Mouse (Mus musculus) embryonic facial prominence, embryonic 15.5 days (tissue): ENCODE results near the gene Gatm. TPM values are rescaled to one million over a fixed set of nuclear protein-coding genes. Genes with fewer than 3 reads are reported as not detected.

Source experiments
- ATAC-seq: fragments of 200-750 bp; cut with Nextera tagmentation; 2 replicates; pipeline ENCODE4 v1.8.0; 2017; ENCODE audit warnings: low read depth, moderate TSS enrichment; ENCODE audit not compliant: insufficient number of reproducible peaks, low FRiP score, low TSS enrichment
- H3K27ac ChIP-seq: fragments of 300-500 bp; sonication (generic); replicated peaks from 2 replicates; pipeline ENCODE4 v1.5.1; 2015; ENCODE audit warnings: mild to moderate bottlenecking, inconsistent platforms
- H3K27me3 ChIP-seq: fragments of 300-500 bp; sonication (generic); 2 replicates; pipeline ENCODE4 v1.6.1; 2015; ENCODE audit warnings: inconsistent platforms
- H3K36me3 ChIP-seq: fragments of 300-500 bp; sonication (generic); 2 replicates; pipeline ENCODE4 v1.6.1; 2015; ENCODE audit warnings: mild to moderate bottlenecking, inconsistent platforms
- H3K4me1 ChIP-seq: fragments of 300-500 bp; sonication (generic); 2 replicates; pipeline ENCODE4 v1.6.1; 2015; ENCODE audit warnings: inconsistent platforms
- H3K4me2 ChIP-seq: fragments of 300-500 bp; sonication (generic); replicated peaks from 2 replicates; pipeline ENCODE4 v1.6.1; 2015; ENCODE audit warnings: mild to moderate bottlenecking, inconsistent platforms
- H3K4me3 ChIP-seq: fragments of 300-500 bp; sonication (generic); replicated peaks from 2 replicates; pipeline ENCODE4 v1.5.1; 2015; ENCODE audit warnings: mild to moderate bottlenecking, inconsistent platforms
- H3K9ac ChIP-seq: fragments of 300-500 bp; sonication (generic); 2 replicates; pipeline ENCODE4 v1.6.1; 2015; ENCODE audit warnings: inconsistent platforms
- H3K9me3 ChIP-seq: fragments of 300-500 bp; sonication (generic); replicated peaks from 2 replicates; pipeline ENCODE4 v1.6.1; 2016; ENCODE audit warnings: inconsistent platforms
- WGBS: fragments of 180-500 bp; shearing (Covaris S2); methylation state at CpG from one replicate; pipeline ENCODE4 v1.1.7; 2015; 5-methylcytosine and 5-hydroxymethylcytosine counted together
- polyA plus RNA-seq: library from polyadenylated mRNA; unstranded; fragments of >200 nt; fragmentation: Nextera tagmentation; extraction: Ambion mirVana; gene quantifications from 2 replicates; pipeline ENCODE4 v1.2.1, GENCODE M21; 2015

Gatm gene
- polyA plus RNA-seq, 1 experiment from 2014 or later: 42.3 TPM

DNA sequence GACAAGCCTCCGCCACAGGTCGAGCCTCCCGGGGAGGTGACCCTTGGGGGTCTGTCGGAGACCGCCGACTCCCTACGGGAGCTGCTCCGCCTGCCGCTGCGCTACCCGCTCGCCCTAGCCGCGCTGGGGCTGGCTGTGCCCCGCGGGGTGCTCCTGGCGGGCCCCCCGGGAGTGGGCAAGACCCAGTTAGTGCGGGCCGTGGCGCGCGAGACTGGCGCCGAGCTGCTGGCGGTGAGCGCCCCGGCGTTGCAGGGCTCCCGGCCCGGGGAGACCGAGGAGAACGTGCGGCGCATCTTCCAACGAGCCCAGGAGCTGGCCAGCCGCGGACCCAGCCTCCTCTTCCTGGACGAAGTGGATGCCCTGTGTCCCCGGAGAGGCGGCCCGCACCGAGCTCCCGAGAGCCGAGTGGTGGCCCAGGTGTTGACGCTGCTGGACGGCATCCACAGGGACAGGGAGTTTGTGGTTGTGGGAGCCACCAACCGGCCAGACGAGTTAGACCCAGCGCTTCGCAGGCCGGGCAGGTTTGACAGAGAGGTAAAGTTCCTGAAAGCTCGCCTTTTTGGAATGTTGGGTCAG lies 20.2 kb upstream of the Gatm start:
- Histone ChIP-seq H3K27ac (peak overlapping the region; percentile 75; the same call in 1 of the 2 replicates), H3K9ac (peak overlapping the region; percentile 93), H3K27me3 (no peaks in the 10 kb centered on the region; the same call in 1 of the 2 replicates), H3K9me3 (no peaks in the 10 kb centered on the region), H3K36me3 (peaks cover 8% of the 10 kb centered on the region; the same call in 1 of the 2 replicates), H3K4me2 (peak overlapping the region; percentile 98), H3K4me3 (peak overlapping the region; percentile 99), H3K4me1 (peaks cover 19% of the 10 kb centered on the region)
- ATAC-seq: peak; percentile 48
- WGBS: under 1% methylated on average over 48 of the region's 53 CpGs

DNA sequence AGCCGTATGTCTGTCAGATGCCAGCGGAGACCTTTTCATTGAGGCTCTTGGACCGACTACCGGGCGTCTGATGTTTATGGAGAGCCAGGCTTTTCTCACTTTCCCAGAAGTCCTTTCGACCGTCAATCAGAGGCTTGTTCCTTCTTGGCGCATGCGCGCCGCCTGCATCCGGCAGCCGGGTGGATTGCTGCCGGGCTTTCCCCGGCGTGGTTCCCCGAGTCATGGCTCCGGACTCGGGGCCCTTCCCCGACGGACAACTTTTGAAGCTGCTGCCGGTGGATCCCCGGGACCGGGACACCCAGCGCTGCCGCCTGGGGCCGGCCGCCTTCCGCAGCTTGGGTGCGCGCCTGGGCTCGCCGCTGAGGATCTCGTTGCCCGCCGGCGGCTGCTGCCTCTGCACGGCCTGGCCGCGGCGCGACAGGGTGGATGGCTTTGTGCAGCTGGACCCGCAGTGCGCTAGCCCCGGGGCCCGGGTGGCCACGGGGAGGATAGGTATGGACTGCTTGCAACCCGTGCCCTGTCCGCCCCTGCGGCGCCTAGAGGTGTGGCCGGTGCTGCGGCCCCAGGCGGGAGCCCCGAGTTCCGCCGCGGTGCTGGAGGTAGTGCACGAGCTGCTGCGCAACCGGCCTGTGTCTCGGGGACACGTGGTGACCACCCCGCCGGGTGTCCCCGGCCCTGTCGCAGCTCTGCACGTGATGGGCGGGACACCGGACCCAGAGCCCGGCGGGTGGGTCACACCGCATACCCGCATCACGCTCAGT lies 19.5 kb upstream of the Gatm start:
- peak; percentile 75 for ATAC-seq
- WGBS: under 1% methylated on average over 73 of the region's 75 CpGs
- Histone ChIP-seq H3K9me3 (no peaks in the 10 kb centered on the region), H3K27ac (peak overlapping the region; percentile 75), H3K4me2 (peak overlapping the region; percentile 98), H3K9ac (peak overlapping the region; percentile 93), H3K27me3 (no peaks in the 10 kb centered on the region; the same call in 1 of the 2 replicates), H3K4me3 (peak overlapping the region; percentile 99), H3K36me3 (peaks cover 8% of the 10 kb centered on the region; the same call in 1 of the 2 replicates), H3K4me1 (peaks cover 19% of the 10 kb centered on the region)

DNA sequence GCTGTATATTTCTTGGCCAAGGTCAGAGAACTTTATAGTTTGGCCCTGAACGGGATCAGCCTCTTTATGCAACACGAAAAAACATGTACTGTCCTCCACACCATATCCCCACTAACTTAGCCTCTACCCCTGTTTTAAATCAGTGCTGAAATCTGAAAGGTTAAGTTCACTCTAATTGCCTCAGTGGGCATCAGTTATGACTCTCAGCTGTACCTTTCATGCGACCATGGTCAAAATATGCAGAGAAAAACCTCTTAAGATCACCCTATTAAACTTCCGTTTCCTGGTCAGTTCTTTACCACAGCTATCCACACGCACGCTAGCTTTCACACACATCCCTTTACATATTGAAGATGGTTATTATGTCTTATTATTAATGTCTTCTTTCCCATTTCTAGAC lies 18.8 kb upstream of the Gatm start:
- H3K36me3 ChIP-seq: peaks cover 8% of the 10 kb centered on the region; the same call in 1 of the 2 replicates
- ATAC-seq: no peak
- H3K9ac ChIP-seq: no peak overlapping the region
- H3K27me3 ChIP-seq: no peaks in the 10 kb centered on the region; the same call in 1 of the 2 replicates
- H3K4me3 ChIP-seq: peak overlapping the region; percentile 99
- 59% methylated on average over 6 of the region's 6 CpGs for WGBS
- H3K27ac ChIP-seq: no peak overlapping the region
- peaks cover 19% of the 10 kb centered on the region for H3K4me1 ChIP-seq
- no peaks in the 10 kb centered on the region for H3K9me3 ChIP-seq
- H3K4me2 ChIP-seq: peak overlapping the region; percentile 98

DNA sequence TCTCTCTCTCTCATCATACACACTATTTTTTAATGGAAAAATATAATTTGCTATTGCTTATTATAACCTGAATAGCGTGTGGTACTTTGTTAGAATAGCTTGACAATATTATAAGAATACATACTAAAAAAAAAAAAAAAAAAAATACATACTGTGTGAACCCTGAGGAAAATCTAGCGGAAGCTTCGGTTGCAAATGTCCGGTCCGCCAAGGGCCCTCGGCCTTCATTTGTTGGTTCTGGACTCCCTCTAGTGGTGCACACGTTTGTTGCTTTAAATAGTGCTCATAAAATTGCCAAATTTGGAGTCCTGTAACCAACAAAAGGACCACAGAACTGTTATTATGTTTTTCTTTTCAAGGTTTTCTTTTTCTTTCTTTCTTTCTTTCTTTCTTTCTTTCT lies 17.9 kb upstream of the Gatm start:
- H3K4me2 ChIP-seq: no peak overlapping the region

DNA sequence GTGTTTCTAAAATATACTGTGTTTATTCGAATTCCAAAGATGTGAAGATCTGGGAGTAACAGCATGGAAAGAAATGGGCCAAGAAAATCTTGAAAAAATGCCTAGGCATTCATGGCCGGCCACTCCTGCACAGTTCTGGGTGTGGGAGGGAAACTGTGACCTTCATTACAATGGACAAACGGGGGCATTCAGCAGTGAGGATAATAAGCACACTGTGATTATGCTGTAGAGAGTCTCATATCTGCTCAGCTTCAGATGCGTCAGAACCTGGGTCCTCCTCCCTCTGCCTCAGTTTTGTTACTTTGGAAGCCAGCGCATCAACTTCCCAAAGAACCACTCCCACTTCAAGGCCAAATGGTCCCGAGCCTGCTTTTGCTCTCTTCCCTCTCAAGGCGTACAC lies 14.8 kb upstream of the Gatm start:
- no peak for ATAC-seq
- H3K4me1 ChIP-seq: peaks cover 5% of the 10 kb centered on the region; the same call in 1 of the 2 replicates

More for the DNA sequence above, 17.9 kb upstream of the Gatm start:
- Histone ChIP-seq H3K9ac (no peak overlapping the region), H3K27ac (no peak overlapping the region), H3K4me3 (no peak overlapping the region), H3K36me3 (peaks cover 8% of the 10 kb centered on the region; the same call in 1 of the 2 replicates), H3K4me1 (peaks cover 19% of the 10 kb centered on the region), H3K9me3 (no peaks in the 10 kb centered on the region), H3K27me3 (no peaks in the 10 kb centered on the region; the same call in 1 of the 2 replicates)
- under 1% methylated on average over 7 of the region's 7 CpGs for WGBS
- ATAC-seq: no peak

DNA sequence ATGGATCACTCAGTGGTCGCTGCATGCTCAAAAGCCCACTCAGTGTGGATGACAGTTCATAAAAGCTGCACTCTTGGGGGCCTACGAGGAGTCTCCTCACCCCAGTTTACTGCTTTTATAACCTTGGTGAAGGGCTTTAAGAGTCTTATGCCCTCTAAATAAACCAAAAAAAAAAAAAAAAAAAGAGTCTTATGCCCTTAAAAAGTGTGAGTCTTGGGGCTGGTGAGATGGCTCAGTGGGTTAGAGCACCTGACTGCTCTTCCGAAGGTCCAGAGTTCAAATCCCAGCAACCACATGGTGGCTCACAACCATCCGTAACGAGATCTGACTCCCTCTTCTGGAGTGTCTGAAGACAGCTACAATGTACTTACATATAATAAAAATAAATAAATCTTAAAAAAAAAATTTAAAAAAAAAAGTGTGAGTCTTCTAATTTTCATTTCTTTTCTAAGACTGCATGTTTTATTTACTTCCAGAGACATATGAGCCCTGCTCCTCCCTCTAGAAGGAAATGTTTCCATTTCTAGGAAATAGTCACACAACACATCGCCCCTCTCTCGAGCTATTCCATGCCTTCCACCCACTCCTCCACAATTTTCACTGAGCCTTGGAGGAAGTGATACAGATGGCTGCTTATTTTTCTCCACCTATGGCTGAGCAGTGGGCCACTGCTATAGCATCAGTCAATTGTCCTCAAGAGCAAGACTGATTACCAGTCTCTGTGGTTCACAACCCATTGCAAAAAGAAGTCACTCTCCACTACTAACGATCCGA lies 10.4 kb upstream of the Gatm start:
- ATAC-seq: no peak
- no peaks in the 10 kb centered on the region for H3K36me3 ChIP-seq
- H3K4me2 ChIP-seq: no peak overlapping the region
- H3K9me3 ChIP-seq: no peaks in the 10 kb centered on the region
- WGBS: 82% methylated on average over 9 of the region's 9 CpGs
- no peak overlapping the region for H3K27ac ChIP-seq
- no peak overlapping the region for H3K9ac ChIP-seq
- H3K4me1 ChIP-seq: no peaks in the 10 kb centered on the region
- H3K4me3 ChIP-seq: no peak overlapping the region
- H3K27me3 ChIP-seq: no peaks in the 10 kb centered on the region

More for the DNA sequence above, 14.8 kb upstream of the Gatm start:
- Histone ChIP-seq H3K4me3 (no peak overlapping the region), H3K9me3 (no peaks in the 10 kb centered on the region), H3K27me3 (no peaks in the 10 kb centered on the region; the same call in 1 of the 2 replicates), H3K36me3 (no peaks in the 10 kb centered on the region), H3K27ac (no peak overlapping the region), H3K9ac (no peak overlapping the region), H3K4me2 (no peak overlapping the region)
- WGBS: 59% methylated on average over 7 of the region's 7 CpGs

DNA sequence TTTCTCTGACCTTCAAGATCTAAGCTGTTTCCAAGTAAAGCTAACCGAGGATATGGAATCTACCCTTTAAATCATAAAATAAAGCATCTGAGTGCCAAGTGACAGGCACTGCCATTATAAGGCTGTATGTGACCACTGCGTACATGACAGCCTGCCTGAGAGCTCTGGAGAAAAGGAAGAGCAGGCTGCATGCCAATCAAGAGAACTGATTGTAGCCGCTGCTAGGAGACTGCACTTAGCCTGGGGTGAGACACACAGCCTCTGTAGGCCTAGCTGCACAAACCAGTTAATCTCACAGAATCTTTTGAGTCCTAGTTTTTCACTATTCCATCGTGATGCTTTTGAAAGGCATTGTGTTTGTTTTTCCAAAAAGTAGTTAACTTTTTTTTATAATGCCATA lies 7.6 kb upstream of the Gatm start:
- H3K36me3 ChIP-seq: no peaks in the 10 kb centered on the region
- H3K27ac ChIP-seq: no peak overlapping the region
- H3K9ac ChIP-seq: no peak overlapping the region
- H3K4me2 ChIP-seq: no peak overlapping the region
- no peaks in the 10 kb centered on the region; the same call in 1 of the 2 replicates for H3K27me3 ChIP-seq
- no peaks in the 10 kb centered on the region for H3K9me3 ChIP-seq
- H3K4me1 ChIP-seq: no peaks in the 10 kb centered on the region
- H3K4me3 ChIP-seq: no peak overlapping the region
- 46% methylated on average over 4 of the region's 4 CpGs for WGBS
- no peak for ATAC-seq

DNA sequence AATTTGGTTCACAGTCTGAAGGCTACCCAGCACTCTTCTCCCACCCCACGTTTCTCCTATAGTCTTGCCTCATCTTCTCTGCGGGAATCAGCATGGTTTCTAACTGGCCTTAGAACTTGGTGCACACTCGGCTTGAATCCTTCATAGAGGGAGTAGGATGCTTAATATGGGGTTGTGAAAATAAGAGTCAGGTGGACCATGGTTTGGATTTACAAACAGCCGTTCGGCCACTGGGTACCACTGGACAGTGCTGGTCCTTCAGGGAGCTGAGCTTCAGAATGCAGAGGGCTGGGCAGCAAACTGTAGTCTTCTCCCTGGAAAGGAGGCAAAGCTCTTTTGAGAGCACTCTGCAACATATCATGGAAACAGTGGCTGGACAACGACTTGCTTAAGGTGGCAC lies 6.7 kb upstream of the Gatm start:
- no peaks in the 10 kb centered on the region for H3K36me3 ChIP-seq
- WGBS: 84% methylated on average over 6 of the region's 6 CpGs
- H3K27me3 ChIP-seq: no peaks in the 10 kb centered on the region; the same call in 1 of the 2 replicates
- H3K4me1 ChIP-seq: no peaks in the 10 kb centered on the region
- no peak overlapping the region for H3K9ac ChIP-seq
- no peak overlapping the region for H3K4me3 ChIP-seq
- no peak overlapping the region for H3K4me2 ChIP-seq
- no peaks in the 10 kb centered on the region for H3K9me3 ChIP-seq
- no peak for ATAC-seq
- H3K27ac ChIP-seq: no peak overlapping the region

DNA sequence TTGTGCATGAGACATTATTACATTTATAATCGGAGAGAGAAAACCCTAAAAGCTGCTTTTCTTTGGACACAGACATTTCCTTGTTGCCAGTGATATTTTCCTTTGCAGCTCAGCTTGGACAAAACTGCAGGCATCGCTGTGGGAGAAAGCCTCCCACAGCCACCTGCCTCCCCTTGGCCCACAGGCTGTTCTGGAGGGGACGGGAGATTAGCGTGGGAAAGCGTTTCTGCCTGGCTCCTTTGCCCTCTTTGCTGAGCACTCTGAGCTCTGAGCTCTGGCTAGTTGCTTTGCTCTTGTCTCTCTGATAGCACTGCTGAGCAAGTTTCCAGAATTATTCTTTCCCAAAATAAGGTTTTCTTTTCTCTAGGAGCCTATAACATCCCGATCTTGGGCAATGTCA lies 5.1 kb upstream of the Gatm start:
- H3K27ac ChIP-seq: no peak overlapping the region
- peaks cover 7% of the 10 kb centered on the region; the same call in 1 of the 2 replicates for H3K27me3 ChIP-seq
- no peak for ATAC-seq
- no peaks in the 10 kb centered on the region for H3K36me3 ChIP-seq
- peaks cover 2% of the 10 kb centered on the region; the same call in 1 of the 2 replicates for H3K4me1 ChIP-seq
- no peaks in the 10 kb centered on the region for H3K9me3 ChIP-seq
- no peak overlapping the region for H3K9ac ChIP-seq
- H3K4me2 ChIP-seq: no peak overlapping the region
- H3K4me3 ChIP-seq: no peak overlapping the region
- WGBS: 63% methylated on average over 6 of the region's 6 CpGs

DNA sequence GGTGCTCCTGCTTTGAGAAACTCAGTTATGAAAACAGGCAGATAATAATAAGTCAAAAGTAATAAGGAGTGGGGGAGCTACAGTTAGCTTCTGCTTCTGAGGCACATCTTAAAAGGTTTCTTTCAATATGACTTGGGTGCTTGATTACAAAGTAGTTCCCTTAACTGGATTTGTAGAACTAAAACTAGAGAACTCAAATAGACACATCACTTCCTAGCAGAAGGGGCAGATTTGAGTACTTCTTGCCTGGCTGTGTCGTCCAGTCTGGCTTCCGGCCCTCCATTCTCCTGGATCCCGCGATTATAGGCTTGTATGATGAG lies 511 bp upstream of the Gatm start:
- WGBS: 77% methylated on average over 4 of the region's 4 CpGs
- Histone ChIP-seq H3K27ac (no peak overlapping the region), H3K36me3 (no peaks in the 10 kb centered on the region), H3K27me3 (peaks cover 11% of the 10 kb centered on the region; the same call in 1 of the 2 replicates), H3K4me3 (peak overlapping the region; percentile 47), H3K4me2 (peak overlapping the region; percentile 91), H3K4me1 (peaks cover 9% of the 10 kb centered on the region), H3K9me3 (no peaks in the 10 kb centered on the region), H3K9ac (no peak overlapping the region)
- no peak for ATAC-seq

DNA sequence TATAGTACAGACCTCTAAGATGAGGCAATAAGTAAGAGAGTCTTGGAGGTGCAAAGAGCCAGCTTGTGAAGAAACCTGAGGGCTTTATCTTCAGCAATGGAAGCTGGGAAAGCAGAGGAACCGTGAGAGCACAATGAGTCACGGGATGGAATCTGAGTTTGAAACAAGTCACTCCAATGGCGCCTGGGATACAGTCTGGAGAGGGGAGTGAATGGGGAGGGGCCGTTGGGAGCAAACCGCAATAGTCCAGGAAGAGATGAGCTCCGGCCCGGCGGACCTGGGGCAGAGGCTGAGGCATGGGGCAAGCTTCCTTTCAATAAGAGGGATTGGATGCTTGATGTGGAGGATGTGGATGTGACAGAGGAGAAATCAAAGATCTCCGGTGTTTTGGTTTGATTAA lies 2.3 kb downstream of the Gatm start:
- no peaks in the 10 kb centered on the region for H3K9me3 ChIP-seq
- no peaks in the 10 kb centered on the region for H3K36me3 ChIP-seq
- H3K27ac ChIP-seq: no peak overlapping the region
- H3K27me3 ChIP-seq: peaks cover 11% of the 10 kb centered on the region; the same call in 1 of the 2 replicates
- no peak overlapping the region for H3K9ac ChIP-seq
- no peak overlapping the region for H3K4me2 ChIP-seq
- H3K4me1 ChIP-seq: peaks cover 9% of the 10 kb centered on the region
- no peak overlapping the region for H3K4me3 ChIP-seq
- WGBS: 73% methylated on average over 9 of the region's 9 CpGs
- no peak for ATAC-seq
